Comparison of ENCODE assay signal across 9 mouse cellular contexts in the genomic region with DNA sequence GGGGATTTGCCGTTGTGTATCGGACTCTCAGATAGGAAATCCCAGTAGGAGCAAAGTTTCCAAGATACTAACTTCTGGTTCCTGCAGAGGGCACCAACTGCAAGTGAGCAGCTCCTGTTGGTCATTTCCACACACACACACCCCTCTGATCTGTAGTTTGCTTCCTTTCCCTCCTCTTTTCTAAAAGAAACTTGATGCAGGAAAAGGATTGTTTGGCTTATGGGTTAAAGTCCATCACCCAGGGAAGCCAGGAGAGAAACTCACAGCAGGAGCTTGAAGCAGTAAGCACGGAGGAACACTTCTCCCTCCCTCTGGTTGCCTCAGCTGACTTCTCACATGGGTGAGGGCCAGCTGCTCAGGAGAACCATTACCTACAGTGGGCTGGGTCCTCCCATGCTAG. TPM values are rescaled to one million over a fixed set of nuclear protein-coding genes. Genes with fewer than 3 reads are reported as not detected.
DNase-seq lines count a peak whose midpoint lies in the region; ATAC-seq and TF ChIP-seq lines count a peak whose summit lies in the region.
"Had no signal": no experiment of that assay in that cellular context is flagged by ENCODE, and none has a peak within 500 bp of the region (broad histone marks: within the 10 kb centered on the region; RNA-seq: fewer than 3 reads in every experiment).

No protein-coding gene starts in this region.

- 19% methylated on average over 3 of the region's 3 CpGs for WGBS in heart, embryonic 15.5 days
- 30% methylated on average over 3 of the region's 3 CpGs for whole genome bisulfite sequencing in heart, embryonic 10.5 days
- 38% methylated on average over 3 of the region's 3 CpGs for WGBS in liver, embryonic 15.5 days (ENCODE audit: insufficient replicate concordance)

- ATAC-seq in heart, embryonic 15.5 days (replicated peaks; ENCODE audit: insufficient number of reproducible peaks, insufficient read depth, low FRiP score, low read depth), result no peak
- ATAC-seq in liver, embryonic 15.5 days (ENCODE audit: insufficient read depth), result no peak
- ATAC-seq: midbrain, embryonic 16.5 days had no signal

- H3K4me3 ChIP-seq in heart, embryonic 15.5 days, result no peak overlapping the region
- no peak overlapping the region for H3K4me3 ChIP-seq in heart, embryonic 10.5 days
- no peak overlapping the region for H3K4me3 ChIP-seq in embryonic fibroblast, embryonic 13.5 days (ENCODE audit: insufficient read depth, low read length)
- H3K4me3 ChIP-seq in liver, embryonic 15.5 days (replicated peaks), result no peak overlapping the region

- TF ChIP-seq CTCF in embryonic fibroblast, embryonic 13.5 days (IDR thresholded peaks at IDR 0.05; ENCODE audit: borderline replicate concordance, insufficient read depth, low read length), result 0 out of 2 replicates have a peak, but pooled peaks have one; percentile 11

- H3K4me1 ChIP-seq in heart, embryonic 15.5 days (replicated peaks), result 0 out of 2 replicates have a peak, but pooled peaks cover 3% of the 10 kb centered on the region
- H3K4me1 ChIP-seq in heart, embryonic 10.5 days, result peaks cover 2% of the 10 kb centered on the region; the same call in 1 of the 2 replicates
- H3K4me1 ChIP-seq in embryonic fibroblast, embryonic 13.5 days (ENCODE audit: control insufficient read depth, insufficient read depth, low read length), result no peaks in the 10 kb centered on the region
- H3K4me1 ChIP-seq in liver, embryonic 15.5 days (replicated peaks), result no peaks in the 10 kb centered on the region

- no peak overlapping the region for H3K9ac ChIP-seq in heart, embryonic 15.5 days
- no peak overlapping the region for H3K9ac ChIP-seq in liver, embryonic 15.5 days

- H3K27ac ChIP-seq in heart, embryonic 15.5 days, result no peak overlapping the region
- H3K27ac ChIP-seq in heart, embryonic 10.5 days, result no peak overlapping the region
- H3K27ac ChIP-seq in embryonic fibroblast, embryonic 13.5 days (ENCODE audit: insufficient read depth, low read length), result no peak overlapping the region
- no peak overlapping the region for H3K27ac ChIP-seq in liver, embryonic 15.5 days (replicated peaks)

- no peak for DNase-seq in heart, embryonic 10.5 days (ENCODE audit: low spot score)
- peak; percentile 52 for DNase-seq in MN1 (ENCODE audit: low spot score)
- no peak for DNase-seq in urinary bladder, postnatal 14 days (ENCODE audit: low spot score)
- DNase-seq in urinary bladder, postnatal 25 days (ENCODE audit: low spot score), result no peak
- DNase-seq in adrenal gland, adult 18-20 months (ENCODE audit: low spot score in 2 of 2), result no peak

- no peak for TF ChIP-seq POLR2A in embryonic fibroblast, embryonic 13.5 days (IDR thresholded peaks at IDR 0.05; ENCODE audit: low read depth, low read length)

- H3K4me2 ChIP-seq in heart, embryonic 15.5 days, result peak overlapping the region; percentile 38; the same call in 1 of the 2 replicates
- H3K4me2 ChIP-seq in liver, embryonic 15.5 days, result peak overlapping the region; percentile 39

- H3K27me3 ChIP-seq in heart, embryonic 15.5 days, result no peaks in the 10 kb centered on the region
- no peaks in the 10 kb centered on the region for H3K27me3 ChIP-seq in heart, embryonic 10.5 days (ENCODE audit: insufficient read depth, poor library complexity, severe bottlenecking)
- no peaks in the 10 kb centered on the region for H3K27me3 ChIP-seq in liver, embryonic 15.5 days

- H3K36me3 ChIP-seq in heart, embryonic 15.5 days, result no peaks in the 10 kb centered on the region
- no peaks in the 10 kb centered on the region for H3K36me3 ChIP-seq in heart, embryonic 10.5 days
- no peaks in the 10 kb centered on the region for H3K36me3 ChIP-seq in liver, embryonic 15.5 days (replicated peaks)

- H3K9me3 ChIP-seq in heart, embryonic 15.5 days (replicated peaks), result no peaks in the 10 kb centered on the region
- H3K9me3 ChIP-seq in heart, embryonic 10.5 days, result no peaks in the 10 kb centered on the region
- H3K9me3 ChIP-seq in liver, embryonic 15.5 days (replicated peaks), result no peaks in the 10 kb centered on the region

RNA-seq across cellular contexts. Expression of gene Mettl6, which starts 24.3 kb away (rescaled TPM):
- 34.1 and 38.4 TPM in 2 replicates for polyA plus RNA-seq in heart, embryonic 15.5 days (2015; fragmentation: Nextera tagmentation; extraction: Ambion mirVana)
- 52.7 and 64.4 TPM in 2 replicates for polyA plus RNA-seq in heart, embryonic 10.5 days (2016; fragmentation: Nextera tagmentation; extraction: Ambion mirVana)
- 55.8 and 57.7 TPM in 2 replicates for polyA plus RNA-seq in embryonic fibroblast, embryonic 13.5 days (2011; ENCODE audit: insufficient read length, low read depth, missing spikeins)
- 25.0 and 27.6 TPM in 2 replicates for polyA plus RNA-seq in liver, embryonic 15.5 days (2015; fragmentation: Nextera tagmentation; extraction: Ambion mirVana)
- total RNA-seq in adrenal gland, adult 18-20 months (2021), result 10 to 100 TPM; 19.9 to 20.8 TPM

RNA-seq across cellular contexts. Expression of gene Eaf1, which starts 25.0 kb away (rescaled TPM):
- 10.1 and 13.6 TPM in 2 replicates for polyA plus RNA-seq in heart, embryonic 15.5 days (2015; fragmentation: Nextera tagmentation; extraction: Ambion mirVana)
- 22.3 and 25.7 TPM in 2 replicates for polyA plus RNA-seq in heart, embryonic 10.5 days (2016; fragmentation: Nextera tagmentation; extraction: Ambion mirVana)
- polyA plus RNA-seq in embryonic fibroblast, embryonic 13.5 days (2011; ENCODE audit: insufficient read length, low read depth, missing spikeins), result 30.0 and 35.3 TPM in 2 replicates
- polyA plus RNA-seq in liver, embryonic 15.5 days (2015; fragmentation: Nextera tagmentation; extraction: Ambion mirVana), result 23.5 and 23.8 TPM in 2 replicates
- 10 to 100 TPM; 52.1 to 60.1 TPM for total RNA-seq in adrenal gland, adult 18-20 months (2021)
